Mouse (Mus musculus) thymus, adult 2 months (tissue): ENCODE data around the gene AW011738. TPM values are rescaled to one million over a fixed set of nuclear protein-coding genes. Genes with fewer than 3 reads are reported as not detected.

Source experiments
- DNase-seq: peaks from one replicate; pipeline ENCODE4 v3.0.0; 2021
- H3K27ac ChIP-seq: fragments of 200-500 bp; 2 replicates; pipeline ENCODE4 v1.5.1; 2012; ENCODE audit warnings: low read length, control low read depth; ENCODE audit not compliant: control insufficient read depth, insufficient read depth
- H3K27me3 ChIP-seq: fragments of 200-500 bp; 2 replicates; pipeline ENCODE4 v1.6.1; 2012; ENCODE audit warnings: mild to moderate bottlenecking, low read length, moderate library complexity, mixed read lengths; ENCODE audit not compliant: control insufficient read depth, insufficient read depth
- H3K36me3 ChIP-seq: fragments of 200-500 bp; 2 replicates; pipeline ENCODE4 v1.6.1; 2012; ENCODE audit warnings: mild to moderate bottlenecking, low read length, moderate library complexity; ENCODE audit not compliant: control insufficient read depth, insufficient read depth
- H3K4me1 ChIP-seq: fragments of 200-500 bp; replicated peaks from 2 replicates; pipeline ENCODE4 v1.6.1; 2012; ENCODE audit warnings: low read length; ENCODE audit not compliant: control insufficient read depth, insufficient read depth
- H3K4me3 ChIP-seq: fragments of 200-500 bp; 2 replicates; pipeline ENCODE4 v1.5.1; 2012; ENCODE audit warnings: mild to moderate bottlenecking, low read length, control low read depth, moderate library complexity; ENCODE audit not compliant: control insufficient read depth, insufficient read depth
- CTCF ChIP-seq: fragments of 200-500 bp; IDR thresholded peaks from 2 replicates; pipeline ENCODE4 v1.5.1; 2012; ENCODE audit warnings: mild to moderate bottlenecking, control low read depth, low read length, moderate library complexity, borderline replicate concordance; ENCODE audit not compliant: control insufficient read depth, poor library complexity, insufficient read depth; ENCODE audit errors: extremely low read depth
- POLR2A ChIP-seq: fragments of 200-500 bp; IDR thresholded peaks from 2 replicates; pipeline ENCODE4 v1.6.1; 2012; ENCODE audit warnings: mild to moderate bottlenecking, low read length, control low read depth, moderate library complexity; ENCODE audit not compliant: control insufficient read depth, poor library complexity, insufficient read depth; ENCODE audit errors: extremely low read depth
- WGBS: fragments of 180-500 bp; shearing (Covaris S2); methylation state at CpG from one replicate; pipeline ENCODE4 v1.1.7; 2018; 5-methylcytosine and 5-hydroxymethylcytosine counted together
- polyA plus RNA-seq: library from polyadenylated mRNA; depleted of rRNA; stranded (reverse); fragments of >200 nt; gene quantifications from 2 replicates; pipeline ENCODE4 v1.2.3, GENCODE M21; 2012; rRNA removed

AW011738 gene
- 10.0 and 10.8 TPM in 2 replicates for polyA plus RNA-seq

GRCm38 (mm10) chr4:156203001-156203412, at the start of gene AW011738:
Gene AW011738, plus strand, starts transcription at chr4:156203304.
- peak within 1 kb of the TSS; percentile 53 for H3K27ac ChIP-seq
- H3K4me1 ChIP-seq = peaks cover 27% of the 10 kb centered on the region
- H3K27me3 ChIP-seq = no peaks in the 10 kb centered on the region
- DNase-seq = peak; percentile 75
- TF ChIP-seq CTCF = no peak
- 0 out of 2 replicates have a peak, but pooled peaks have one; percentile 57 for TF ChIP-seq POLR2A
- under 1% methylated on average over 39 of the region's 39 CpGs for WGBS
- H3K4me3 ChIP-seq = peak within 1 kb of the TSS; percentile 60
- no peaks in the 10 kb centered on the region for H3K36me3 ChIP-seq

DNA sequence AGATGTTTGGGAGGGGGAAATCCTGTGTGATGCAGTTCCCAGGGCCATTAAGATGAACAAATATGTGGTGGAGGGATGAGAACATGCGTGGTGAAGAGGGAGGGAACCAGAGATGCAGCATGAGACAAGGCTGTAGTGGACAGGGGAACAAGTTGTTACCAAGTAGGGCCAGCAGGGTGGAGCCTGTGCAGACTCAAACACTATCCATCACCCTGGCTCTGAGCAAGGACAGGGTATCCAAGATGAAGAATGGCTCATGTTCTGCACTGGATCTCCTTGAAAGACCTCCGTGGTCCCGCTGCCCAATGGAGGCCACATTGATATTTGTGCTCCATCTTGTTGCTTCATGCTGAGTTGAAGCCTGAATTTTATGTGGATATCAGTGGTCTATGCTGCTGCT, 48.3 kb upstream of the AW011738 start:
- DNase-seq = no peak
- TF ChIP-seq CTCF = no peak
- TF ChIP-seq POLR2A = no peak
- WGBS = 93% methylated on average over 3 of the region's 3 CpGs

DNA sequence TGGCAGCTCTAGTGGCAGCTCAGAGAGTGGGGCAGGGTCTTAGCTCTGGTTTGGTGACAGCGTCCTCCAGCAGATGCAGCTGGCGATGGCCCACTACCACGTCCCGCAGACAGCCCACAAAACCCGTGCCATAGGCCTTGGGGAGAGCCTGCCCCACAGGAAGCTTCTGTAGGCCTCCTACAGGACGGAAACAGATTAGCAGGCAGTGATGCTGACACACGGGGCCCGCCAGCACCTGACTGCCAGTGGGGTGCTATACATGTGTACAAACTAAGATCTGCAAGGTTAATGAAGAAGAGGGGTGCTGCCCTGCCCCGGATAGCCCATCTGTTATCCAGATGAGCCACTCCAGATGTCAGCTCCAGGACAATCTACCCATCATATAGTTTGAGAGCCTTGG, 36.6 kb upstream of the AW011738 start:
- no peak; the same call in 1 of the 2 replicates for TF ChIP-seq CTCF
- no peak for TF ChIP-seq POLR2A
- peak; percentile 16 for DNase-seq
- 64% methylated on average over 9 of the region's 9 CpGs for WGBS
- H3K27me3 ChIP-seq = no peaks in the 10 kb centered on the region
- H3K4me1 ChIP-seq = no peaks in the 10 kb centered on the region
- no peak overlapping the region for H3K27ac ChIP-seq
- H3K36me3 ChIP-seq = no peaks in the 10 kb centered on the region
- H3K4me3 ChIP-seq = no peak overlapping the region

More for the DNA sequence above, 48.3 kb upstream of the AW011738 start:
- H3K36me3 ChIP-seq = no peaks in the 10 kb centered on the region
- no peak overlapping the region for H3K27ac ChIP-seq
- H3K4me3 ChIP-seq = no peak overlapping the region
- no peaks in the 10 kb centered on the region for H3K27me3 ChIP-seq
- H3K4me1 ChIP-seq = no peaks in the 10 kb centered on the region

DNA sequence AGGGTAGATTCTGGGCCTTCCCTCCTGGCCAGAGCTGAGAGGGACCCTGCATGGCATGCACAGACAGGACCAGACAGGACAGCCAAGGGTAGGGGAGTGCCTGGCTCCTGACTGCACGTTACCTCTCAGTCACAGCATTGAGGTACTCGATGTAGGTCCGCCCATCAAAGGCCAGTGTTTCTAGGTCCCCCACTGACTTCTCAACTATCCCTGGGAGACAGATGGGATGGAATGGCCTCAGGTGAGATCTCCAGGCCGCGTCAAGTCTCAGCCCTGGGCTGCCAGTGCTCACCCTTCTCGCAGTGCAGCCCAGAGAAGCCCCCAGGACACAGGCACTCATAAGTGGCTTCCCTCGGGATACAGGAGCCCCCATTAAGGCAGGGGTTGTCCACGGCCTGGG, 34.5 kb upstream of the AW011738 start:
- no peak for TF ChIP-seq CTCF
- TF ChIP-seq POLR2A = no peak
- WGBS = 93% methylated on average over 8 of the region's 8 CpGs
- no peak for DNase-seq
- Histone ChIP-seq H3K36me3 (no peaks in the 10 kb centered on the region), H3K4me1 (no peaks in the 10 kb centered on the region), H3K27me3 (no peaks in the 10 kb centered on the region), H3K4me3 (no peak overlapping the region), H3K27ac (no peak overlapping the region)

DNA sequence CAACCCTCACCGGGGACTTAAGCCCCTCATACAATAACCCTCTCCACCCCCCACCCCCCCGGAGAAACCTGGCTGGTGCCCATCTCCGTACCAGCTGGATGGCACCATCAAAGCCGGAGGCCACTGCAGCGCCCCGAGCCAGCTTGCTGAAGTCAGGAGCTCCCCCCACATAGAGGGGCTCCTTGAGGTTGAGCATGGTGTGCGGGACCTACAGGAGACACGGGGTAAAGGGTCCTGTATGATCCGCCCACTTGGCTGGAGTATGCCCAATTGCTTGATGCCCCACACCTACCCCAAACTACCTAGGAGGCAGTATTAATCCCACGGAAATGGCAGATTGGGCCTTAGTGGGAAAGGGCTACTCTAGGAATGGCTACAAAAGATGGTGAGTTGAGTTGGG, 34.0 kb upstream of the AW011738 start:
- no peaks in the 10 kb centered on the region for H3K36me3 ChIP-seq

GRCm38 (mm10) chr4:156171828-156172227, 31.3 kb upstream of the AW011738 start:
- H3K27me3 ChIP-seq = no peaks in the 10 kb centered on the region
- 95% methylated on average over 11 of the region's 11 CpGs for WGBS
- no peak overlapping the region for H3K4me3 ChIP-seq
- no peak for TF ChIP-seq CTCF
- no peak for TF ChIP-seq POLR2A
- DNase-seq = no peak
- H3K4me1 ChIP-seq = no peaks in the 10 kb centered on the region
- no peak overlapping the region for H3K27ac ChIP-seq
- H3K36me3 ChIP-seq = no peaks in the 10 kb centered on the region

More for the DNA sequence above, 34.0 kb upstream of the AW011738 start:
- Histone ChIP-seq H3K4me1 (no peaks in the 10 kb centered on the region), H3K4me3 (no peak overlapping the region), H3K27me3 (no peaks in the 10 kb centered on the region), H3K27ac (no peak overlapping the region)
- 96% methylated on average over 10 of the region's 10 CpGs for WGBS
- TF ChIP-seq POLR2A (no peak), CTCF (no peak)
- DNase-seq = no peak

DNA sequence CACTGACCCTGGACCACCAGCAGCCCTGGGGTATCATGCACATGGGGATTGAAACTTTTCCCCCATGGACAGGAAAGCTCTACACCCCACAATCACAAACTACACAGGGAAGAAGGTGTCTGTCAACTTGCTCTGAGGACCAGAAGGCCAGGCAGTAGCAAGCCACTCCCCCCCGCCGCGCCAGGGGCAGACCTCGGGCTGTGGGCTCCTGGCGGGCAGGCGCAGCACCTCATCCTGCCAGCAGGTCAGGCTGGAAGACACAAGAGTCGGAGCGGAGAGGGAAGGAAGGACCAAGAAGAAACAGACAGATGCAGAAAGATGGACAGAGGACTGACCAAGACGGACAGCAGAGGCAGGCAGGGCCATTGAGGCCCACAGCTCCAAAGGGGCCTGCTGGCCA, 25.5 kb upstream of the AW011738 start:
- H3K4me1 ChIP-seq = no peaks in the 10 kb centered on the region
- no peak overlapping the region for H3K4me3 ChIP-seq
- DNase-seq = no peak
- no peaks in the 10 kb centered on the region for H3K27me3 ChIP-seq
- TF ChIP-seq CTCF (no peak), POLR2A (no peak)
- 97% methylated on average over 9 of the region's 9 CpGs for WGBS
- H3K36me3 ChIP-seq = no peaks in the 10 kb centered on the region
- H3K27ac ChIP-seq = no peak overlapping the region
